Mouse (Mus musculus) adipocyte (in vitro differentiated cells): ENCODE measurements around the gene Olfr1360.

Experiments
- DNase-seq: peaks from one replicate; pipeline ENCODE4 v3.0.0-alpha.2; 2016; ENCODE audit warnings: low spot score

Gene Olfr1360

GRCm38 (mm10) chr13:21677305-21677704 is at the start of gene Olfr1360:
Gene Olfr1360 (minus strand): TSS chr13:21677405.
- DNase-seq = no peak

GRCm38 (mm10) chr13:21722993-21723836 is 46.0 kb upstream of the Olfr1360 start:
- no peak for DNase-seq

- DNase-seq = peak; percentile 55
These were observed 45.2 kb upstream of the Olfr1360 start for GRCm38 (mm10) chr13:21722373-21722925.

- peak; percentile 89 for DNase-seq
These were observed 44.7 kb upstream of the Olfr1360 start, which contains the start of gene Hist1h2bm for GRCm38 (mm10) chr13:21721757-21722372. Gene Hist1h2bm (plus strand): TSS chr13:21722044.

GRCm38 (mm10) chr13:21721107-21721756 is 44.0 kb upstream of the Olfr1360 start:
- DNase-seq = peak; percentile 25

- no peak for DNase-seq
These were observed 41.3 kb upstream of the Olfr1360 start for GRCm38 (mm10) chr13:21718381-21719080.

- peak; percentile 91 for DNase-seq
These were observed 40.5 kb upstream of the Olfr1360 start, which contains the start of gene Hist1h3h for GRCm38 (mm10) chr13:21717397-21718357. Gene Hist1h3h (plus strand): TSS chr13:21717659.

GRCm38 (mm10) chr13:21716540-21717391 is 39.6 kb upstream of the Olfr1360 start:
- DNase-seq = peak; percentile 40

- peak; percentile 92 for DNase-seq
These were observed 38.8 kb upstream of the Olfr1360 start, which contains the start of the genes Hist1h2bl and Hist1h2ai for GRCm38 (mm10) chr13:21715864-21716539. Gene Hist1h2bl (minus strand): TSS chr13:21716143. Gene Hist1h2ai (plus strand): TSS chr13:21716422.

- DNase-seq = peak; percentile 37
These were observed 38.1 kb upstream of the Olfr1360 start for GRCm38 (mm10) chr13:21715131-21715863.

- peak; percentile 78 for DNase-seq
These were observed 37.5 kb upstream of the Olfr1360 start for GRCm38 (mm10) chr13:21714725-21715124.

GRCm38 (mm10) chr13:21711698-21712097 is 34.5 kb upstream of the Olfr1360 start:
- no peak for DNase-seq

GRCm38 (mm10) chr13:21710821-21711525 is 33.8 kb upstream of the Olfr1360 start:
- peak; percentile 80 for DNase-seq

- DNase-seq = peak; percentile 91
These were observed 33.0 kb upstream of the Olfr1360 start for GRCm38 (mm10) chr13:21710031-21710711.

- DNase-seq = no peak
These were observed 29.5 kb upstream of the Olfr1360 start for GRCm38 (mm10) chr13:21706669-21707068.

- no peak for DNase-seq
These were observed 20.6 kb upstream of the Olfr1360 start, which contains the start of gene Olfr1359 for GRCm38 (mm10) chr13:21697811-21698210. Gene Olfr1359 (plus strand): TSS chr13:21698111.

- DNase-seq = no peak
These were observed 13.9 kb downstream of the Olfr1360 start, which contains the start of gene Olfr1361 for GRCm38 (mm10) chr13:21663286-21663685. Gene Olfr1361 (minus strand): TSS chr13:21663386.
